Mouse (Mus musculus) heart, postnatal 25 days (tissue): ENCODE data around the gene Phactr1. TPM values are rescaled to one million over a fixed set of nuclear protein-coding genes. Genes with fewer than 3 reads are reported as not detected.

Source experiments
- DNase-seq: peaks from one replicate; pipeline ENCODE4 v3.0.0; 2022; ENCODE audit warnings: low spot score
- intact Hi-C: fragments of 180-260 bp; cut with DNase I; formaldehyde crosslinking; loops from one replicate; pipeline ENCODE4 v1.15.1; 2025
- total RNA-seq, 2 experiments: library from RNA; stranded (reverse); gene quantifications; 2 replicates each; pipeline ENCODE4 v1.2.3; 2021

The Phactr1 gene
- total RNA-seq, 2 experiments from 2014 or later: 3.4 to 5.1 TPM

- intact Hi-C loops: no loop called here
- no peak for DNase-seq
These were observed 390.1 kb downstream of the Phactr1 start for GRCm38 (mm10) chr13:43070496-43070895.

GRCm38 (mm10) chr13:43070971-43071370, 390.5 kb downstream of the Phactr1 start:
- intact Hi-C loops: no loop called here
- DNase-seq: no peak

GRCm38 (mm10) chr13:43075456-43075855, 395.0 kb downstream of the Phactr1 start:
- intact Hi-C loops: no loop called here
- DNase-seq: no peak

- no peak for DNase-seq
- intact Hi-C loops: no loop called here
These were observed 397.1 kb downstream of the Phactr1 start for GRCm38 (mm10) chr13:43077485-43077884.

GRCm38 (mm10) chr13:43085226-43085625, 404.8 kb downstream of the Phactr1 start:
- no peak for DNase-seq

GRCm38 (mm10) chr13:43094365-43094764, 413.9 kb downstream of the Phactr1 start:
- intact Hi-C loops: loop anchor here (5.0 kb wide), 1 partner anchor 257 kb away; no protein-coding TSS in a partner anchor

More at GRCm38 (mm10) chr13:43085226-43085625, 404.8 kb downstream of the Phactr1 start:
- intact Hi-C loops: no loop called here

GRCm38 (mm10) chr13:43102943-43103342, 422.5 kb downstream of the Phactr1 start:
- DNase-seq: no peak
- intact Hi-C loops: no loop called here

More at GRCm38 (mm10) chr13:43094365-43094764, 413.9 kb downstream of the Phactr1 start:
- no peak for DNase-seq

- intact Hi-C loops: no loop called here
- no peak for DNase-seq
These were observed 424.1 kb downstream of the Phactr1 start for GRCm38 (mm10) chr13:43104496-43104895.

GRCm38 (mm10) chr13:43112280-43112679, 431.9 kb downstream of the Phactr1 start:
- no peak for DNase-seq
- intact Hi-C loops: no loop called here

GRCm38 (mm10) chr13:43112707-43113106, 432.3 kb downstream of the Phactr1 start:
- intact Hi-C loops: no loop called here
- no peak for DNase-seq

GRCm38 (mm10) chr13:43113141-43113540, 432.7 kb downstream of the Phactr1 start:
- intact Hi-C loops: no loop called here

GRCm38 (mm10) chr13:43122306-43123070, 442.1 kb downstream of the Phactr1 start:
- intact Hi-C loops: no loop called here
- DNase-seq: peak; percentile 12

More at GRCm38 (mm10) chr13:43113141-43113540, 432.7 kb downstream of the Phactr1 start:
- DNase-seq: no peak

GRCm38 (mm10) chr13:43123895-43124682, 443.7 kb downstream of the Phactr1 start:
- DNase-seq: no peak
- intact Hi-C loops: no loop called here

GRCm38 (mm10) chr13:43124683-43125074, 444.3 kb downstream of the Phactr1 start:
- no peak for DNase-seq
- intact Hi-C loops: no loop called here

- no peak for DNase-seq
- intact Hi-C loops: no loop called here
These were observed 449.7 kb downstream of the Phactr1 start for GRCm38 (mm10) chr13:43130161-43130560.

- peak; percentile 32 for DNase-seq
- intact Hi-C loops: no loop called here
These were observed 451.3 kb downstream of the Phactr1 start for GRCm38 (mm10) chr13:43131741-43132191.

GRCm38 (mm10) chr13:43132859-43133258, 452.4 kb downstream of the Phactr1 start:
- intact Hi-C loops: no loop called here

GRCm38 (mm10) chr13:43133400-43133799, 453.0 kb downstream of the Phactr1 start:
- intact Hi-C loops: no loop called here
- no peak for DNase-seq

More at GRCm38 (mm10) chr13:43132859-43133258, 452.4 kb downstream of the Phactr1 start:
- no peak for DNase-seq

GRCm38 (mm10) chr13:43134468-43134867, 454.0 kb downstream of the Phactr1 start:
- intact Hi-C loops: no loop called here
- peak; percentile 23 for DNase-seq

- intact Hi-C loops: no loop called here
- DNase-seq: no peak
These were observed 464.4 kb downstream of the Phactr1 start for GRCm38 (mm10) chr13:43144720-43145418.
